Mouse (Mus musculus): ENCODE measurements around the gene Chil4.

- no peak for TF ChIP-seq POLR2A (IDR thresholded peaks at IDR 0.05; ENCODE audit: low read depth, low read length)
- no peak for TF ChIP-seq CTCF (conservative IDR thresholded peaks at IDR 0.05; ENCODE audit: insufficient read depth, insufficient read length, low read depth, low read length)
Measured at GRCm38 (mm10) chr3:106171135-106171731, 48.1 kb downstream of the Chil4 start.

All from kidney, adult 2 months (tissue).